Mouse (Mus musculus): Measurements from ENCODE around the gene Oxnad1. TPM values are rescaled to one million over a fixed set of nuclear protein-coding genes. Genes with fewer than 3 reads are reported as not detected.

Oxnad1 gene
- polyA plus RNA-seq, 1 experiment from 2014 or later, result 17.4 TPM

DNA sequence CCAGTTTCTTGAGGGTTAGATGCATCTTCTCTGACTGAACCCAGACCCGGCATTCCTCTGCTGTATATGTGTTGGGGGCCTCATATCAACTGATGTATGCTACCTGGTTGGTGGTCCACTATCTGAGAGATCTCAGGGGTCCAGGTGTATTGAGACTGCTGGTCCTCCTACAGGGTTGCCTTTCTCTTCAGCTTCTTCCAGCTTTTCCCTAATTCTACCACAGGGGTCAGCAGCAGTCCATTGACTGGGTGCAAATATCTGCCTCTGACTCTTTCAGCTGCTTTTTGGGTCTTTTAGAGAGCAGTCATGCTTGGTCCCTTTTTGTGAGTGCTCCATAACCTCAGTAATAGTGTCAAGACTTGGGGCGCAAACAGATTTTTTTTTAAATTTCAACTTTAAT, 65.7 kb downstream of the Oxnad1 start:
- H3K27ac ChIP-seq, result no peak overlapping the region
- WGBS, result 87% methylated on average over 2 of the region's 2 CpGs
- H3K9me3 ChIP-seq, result no peaks in the 10 kb centered on the region

DNA sequence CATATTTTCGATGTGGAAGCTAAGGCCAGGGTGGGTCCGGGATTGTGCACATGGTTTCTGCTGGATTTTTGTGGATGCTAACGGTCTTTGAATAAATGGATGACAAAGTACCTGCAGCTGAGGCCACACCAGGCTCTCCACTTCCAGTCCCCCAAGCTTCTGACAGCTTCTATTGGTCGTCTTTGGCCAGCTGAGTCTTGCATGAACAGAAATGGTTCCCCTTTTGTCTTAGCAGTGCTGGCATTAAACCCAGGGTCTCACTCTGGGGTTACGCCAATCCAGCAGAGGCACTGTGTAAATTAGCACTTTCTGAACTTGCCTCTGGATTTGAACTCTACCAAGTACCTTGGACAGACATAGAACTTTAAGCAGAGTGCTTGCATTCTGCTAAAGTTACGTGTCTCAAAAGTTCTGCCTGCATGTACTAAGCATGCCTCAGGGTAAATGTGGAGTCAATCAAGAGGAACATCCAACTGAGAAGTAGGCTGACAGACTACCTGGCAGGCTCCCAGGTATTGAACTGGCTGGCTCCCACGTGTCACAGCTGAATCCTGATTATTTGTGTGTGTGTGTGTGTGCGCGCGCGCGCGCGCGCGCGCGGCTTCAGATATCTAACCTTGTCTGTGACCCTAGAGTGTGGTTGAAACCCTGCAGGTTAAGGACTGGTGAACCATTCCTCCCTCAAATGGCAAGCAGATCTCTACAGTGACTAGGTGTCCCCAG, 67.2 kb downstream of the Oxnad1 start:
- H3K27ac ChIP-seq, result no peak overlapping the region
- H3K9ac ChIP-seq, result no peak overlapping the region
- ATAC-seq (ENCODE audit: insufficient number of reproducible peaks, low FRiP score, low TSS enrichment, low read depth), result no peak
- no peaks in the 10 kb centered on the region for H3K4me1 ChIP-seq
- no peak overlapping the region for H3K4me2 ChIP-seq
- H3K27me3 ChIP-seq, result no peaks in the 10 kb centered on the region
- WGBS, result 87% methylated on average over 18 of the region's 18 CpGs
- H3K9me3 ChIP-seq, result no peaks in the 10 kb centered on the region
- H3K4me3 ChIP-seq, result no peak overlapping the region
- no peaks in the 10 kb centered on the region for H3K36me3 ChIP-seq

More for the DNA sequence above, 65.7 kb downstream of the Oxnad1 start:
- H3K27me3 ChIP-seq, result no peaks in the 10 kb centered on the region
- H3K4me3 ChIP-seq, result no peak overlapping the region
- H3K4me2 ChIP-seq, result no peak overlapping the region
- no peak for ATAC-seq (ENCODE audit: insufficient number of reproducible peaks, low FRiP score, low TSS enrichment, low read depth)
- no peaks in the 10 kb centered on the region for H3K4me1 ChIP-seq
- H3K9ac ChIP-seq, result no peak overlapping the region
- no peaks in the 10 kb centered on the region for H3K36me3 ChIP-seq

Other genes starting within 250 kb of the Oxnad1 start
- 0.24 and 0.26 TPM in 2 replicates for gene Galnt15, start 56.4 kb upstream of the Oxnad1 start, polyA plus RNA-seq (2015; fragmentation: Nextera tagmentation; extraction: Ambion mirVana)
- 74.3 and 76.6 TPM in 2 replicates for gene Dph3, start 355 bp downstream of the Oxnad1 start, polyA plus RNA-seq (2015; fragmentation: Nextera tagmentation; extraction: Ambion mirVana)
- gene Msmb, start 56.6 kb downstream of the Oxnad1 start, polyA plus RNA-seq (2015; fragmentation: Nextera tagmentation; extraction: Ambion mirVana), result not detected in 2 replicates
- gene Ncoa4, start 74.5 kb downstream of the Oxnad1 start, polyA plus RNA-seq (2015; fragmentation: Nextera tagmentation; extraction: Ambion mirVana), result 99.3 and 104 TPM in 2 replicates
- 269 and 291 TPM in 2 replicates for gene Timm23, start 116.5 kb downstream of the Oxnad1 start, polyA plus RNA-seq (2015; fragmentation: Nextera tagmentation; extraction: Ambion mirVana)
- gene Parg, start 116.6 kb downstream of the Oxnad1 start, polyA plus RNA-seq (2015; fragmentation: Nextera tagmentation; extraction: Ambion mirVana), result 33.8 and 37.7 TPM in 2 replicates
- gene Ogdhl, start 236.6 kb downstream of the Oxnad1 start, polyA plus RNA-seq (2015; fragmentation: Nextera tagmentation; extraction: Ambion mirVana), result 9.2 and 9.8 TPM in 2 replicates